Mouse (Mus musculus): ENCODE measurements around the gene Ube2g2.

- TF ChIP-seq CTCF (IDR thresholded peaks at IDR 0.05) (no peak), POLR2A (IDR thresholded peaks at IDR 0.05; ENCODE audit: insufficient read depth, low read depth, low read length) (no peak), EP300 (IDR thresholded peaks at IDR 0.05; ENCODE audit: insufficient read depth, low read depth, low read length) (no peak)
Observed at GRCm38 (mm10) chr10:77626591-77626990, 4.5 kb downstream of the Ube2g2 start.
